Mouse (Mus musculus) intestine, postnatal 0 days (tissue): ENCODE measurements around the gene Smarcd1. TPM values are rescaled to one million over a fixed set of nuclear protein-coding genes. Genes with fewer than 3 reads are reported as not detected.

Source experiments
- ATAC-seq: fragments of 200-750 bp; cut with Nextera tagmentation; 2 replicates; pipeline ENCODE4 v1.8.0; 2017; ENCODE audit warnings: mild to moderate bottlenecking, moderate TSS enrichment, moderate library complexity
- H3K27ac ChIP-seq: fragments of 300-500 bp; sonication (generic); 2 replicates; pipeline ENCODE4 v1.5.1; 2014; ENCODE audit warnings: mild to moderate bottlenecking, low read depth, low read length, moderate library complexity
- H3K27me3 ChIP-seq: fragments of 300-500 bp; sonication (generic); replicated peaks from 2 replicates; pipeline ENCODE4 v1.6.1; 2014; ENCODE audit warnings: low read length, mixed read lengths; ENCODE audit not compliant: control insufficient read depth, insufficient read depth
- H3K36me3 ChIP-seq: fragments of 300-500 bp; sonication (generic); 2 replicates; pipeline ENCODE4 v1.6.1; 2014; ENCODE audit warnings: mild to moderate bottlenecking, moderate library complexity; ENCODE audit not compliant: control insufficient read depth, insufficient read depth
- H3K4me1 ChIP-seq: fragments of 300-500 bp; sonication (generic); replicated peaks from 2 replicates; pipeline ENCODE4 v1.6.1; 2014; ENCODE audit warnings: antibody characterized with exemption, low read length, mixed read lengths; ENCODE audit not compliant: control insufficient read depth, insufficient read depth
- H3K4me2 ChIP-seq: fragments of 300-500 bp; sonication (generic); replicated peaks from 2 replicates; pipeline ENCODE4 v1.6.1; 2014; ENCODE audit warnings: low read depth, mild to moderate bottlenecking, moderate library complexity
- H3K4me3 ChIP-seq: fragments of 300-500 bp; sonication (generic); 2 replicates; pipeline ENCODE4 v1.5.1; 2014; ENCODE audit warnings: low read depth, low read length
- H3K9ac ChIP-seq: fragments of 300-500 bp; sonication (generic); 2 replicates; pipeline ENCODE4 v1.6.1; 2014; ENCODE audit warnings: mild to moderate bottlenecking, low read depth, low read length
- H3K9me3 ChIP-seq: fragments of 300-500 bp; sonication (generic); 2 replicates; pipeline ENCODE4 v1.6.1; 2016; ENCODE audit warnings: mixed run types; ENCODE audit not compliant: control insufficient read depth
- CTCF ChIP-seq: sonication (generic); IDR thresholded peaks from 2 replicates; pipeline ENCODE4 v1.5.1; 2016; ENCODE audit warnings: low read depth, mild to moderate bottlenecking, control low read depth, antibody characterized with exemption, moderate library complexity
- WGBS: fragments of 180-500 bp; shearing (Covaris S2); extraction: QIAGEN DNeasy Blood & Tissue Kit; methylation state at CpG from one replicate; pipeline ENCODE4 v1.1.7; 2014; 5-methylcytosine and 5-hydroxymethylcytosine counted together
- polyA plus RNA-seq: library from polyadenylated mRNA; unstranded; fragments of >200 nt; fragmentation: Nextera tagmentation; extraction: Ambion mirVana; gene quantifications from 2 replicates; pipeline ENCODE4 v1.2.1, GENCODE M21; 2015

Smarcd1 gene
- polyA plus RNA-seq, 1 experiment from 2014 or later, result 13.2 TPM

DNA sequence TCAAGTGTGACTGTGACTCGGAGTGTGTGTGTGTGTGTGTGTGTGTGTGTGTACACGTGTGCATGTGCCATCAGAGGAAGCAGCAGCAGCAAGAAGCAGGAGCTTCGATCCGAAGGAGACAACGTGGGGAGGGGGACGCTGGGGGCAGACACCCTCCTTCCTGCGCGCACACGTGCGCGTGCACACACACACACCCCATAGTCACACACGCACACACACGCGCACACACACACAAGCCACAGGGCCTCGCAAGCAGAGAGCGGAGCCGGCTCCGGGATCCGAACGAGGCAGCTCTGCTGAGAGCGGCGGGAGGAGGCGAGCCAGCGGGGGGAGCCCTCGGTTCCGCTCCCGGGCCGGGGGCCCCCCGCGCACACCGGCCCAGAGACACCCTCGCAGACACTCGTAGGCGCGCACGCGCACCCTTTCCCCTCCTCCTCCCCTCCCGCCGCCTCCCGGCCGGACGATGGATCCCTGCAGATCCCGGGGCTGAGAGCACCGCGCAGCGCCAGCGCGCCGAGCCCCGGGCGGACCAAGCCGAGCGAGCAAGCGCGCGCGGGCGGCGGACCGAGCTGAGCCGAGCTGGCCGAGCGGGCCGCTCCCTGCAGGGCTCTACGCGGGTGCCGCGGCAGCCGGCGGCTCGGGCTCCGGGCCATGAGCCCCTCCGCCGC lies 31.6 kb upstream of the Smarcd1 start, which contains the start of gene Asic1:
Asic1 (plus strand) TSS at position 215 of the 668 bp plus-strand sequence.
- peak; percentile 29 for TF ChIP-seq CTCF
- Histone ChIP-seq H3K9me3 (no peaks in the 10 kb centered on the region), H3K27me3 (peaks cover 56% of the 10 kb centered on the region), H3K27ac (no peak within 1 kb of the TSS), H3K4me2 (peak within 1 kb of the TSS; percentile 93), H3K36me3 (no peaks in the 10 kb centered on the region), H3K4me1 (no peaks in the 10 kb centered on the region), H3K4me3 (peak within 1 kb of the TSS; percentile 51), H3K9ac (0 out of 2 replicates have a peak within 1 kb of the TSS, but pooled peaks have one; percentile 7)
- ATAC-seq, result peak; percentile 57; the same call in 1 of the 2 replicates
- WGBS, result under 1% methylated on average over 52 of the region's 74 CpGs

DNA sequence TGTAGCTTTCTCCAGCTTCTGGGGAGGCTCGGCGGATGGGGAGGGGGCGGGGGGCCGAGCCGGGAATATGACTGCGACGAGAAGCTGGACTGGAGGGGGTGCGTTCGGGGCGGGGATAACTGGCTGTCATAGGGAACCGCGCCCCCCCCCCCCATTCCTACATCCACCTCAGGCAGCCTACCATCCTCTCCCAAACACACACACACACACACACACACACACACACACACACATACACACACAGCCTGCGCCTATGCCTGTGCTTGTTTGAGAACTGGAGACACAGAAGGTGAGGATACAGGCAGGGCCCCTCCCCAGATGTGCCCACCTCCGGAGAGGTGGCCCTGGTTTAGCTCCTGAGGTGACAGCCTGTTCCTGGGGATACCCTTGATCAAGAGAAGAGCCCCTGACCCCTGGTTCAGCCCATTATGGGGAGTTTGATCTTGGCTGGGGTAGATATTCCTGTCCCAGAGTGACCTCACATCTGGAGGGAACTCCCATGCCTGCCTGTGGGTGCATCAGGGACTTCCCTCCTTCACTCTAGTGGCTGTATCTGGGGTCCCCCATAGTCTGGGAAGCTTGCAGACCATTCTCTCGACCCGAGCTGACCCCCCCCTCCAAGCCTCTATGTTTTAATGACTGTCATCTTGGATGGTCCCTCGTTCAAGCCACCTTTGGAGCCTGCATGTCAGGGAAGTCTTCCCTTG lies 30.8 kb upstream of the Smarcd1 start:
- TF ChIP-seq CTCF, result no peak
- 0 out of 2 replicates have a peak overlapping the region, but pooled peaks have one; percentile 7 for H3K9ac ChIP-seq
- H3K4me1 ChIP-seq, result no peaks in the 10 kb centered on the region
- H3K9me3 ChIP-seq, result no peaks in the 10 kb centered on the region
- WGBS, result 10% methylated on average over 15 of the region's 17 CpGs
- H3K27ac ChIP-seq, result no peak overlapping the region
- peak overlapping the region; percentile 51 for H3K4me3 ChIP-seq
- H3K36me3 ChIP-seq, result no peaks in the 10 kb centered on the region
- 0 out of 2 replicates have a peak, but pooled peaks have one; percentile 5 for ATAC-seq
- H3K27me3 ChIP-seq, result peaks cover 50% of the 10 kb centered on the region
- H3K4me2 ChIP-seq, result peak overlapping the region; percentile 93

DNA sequence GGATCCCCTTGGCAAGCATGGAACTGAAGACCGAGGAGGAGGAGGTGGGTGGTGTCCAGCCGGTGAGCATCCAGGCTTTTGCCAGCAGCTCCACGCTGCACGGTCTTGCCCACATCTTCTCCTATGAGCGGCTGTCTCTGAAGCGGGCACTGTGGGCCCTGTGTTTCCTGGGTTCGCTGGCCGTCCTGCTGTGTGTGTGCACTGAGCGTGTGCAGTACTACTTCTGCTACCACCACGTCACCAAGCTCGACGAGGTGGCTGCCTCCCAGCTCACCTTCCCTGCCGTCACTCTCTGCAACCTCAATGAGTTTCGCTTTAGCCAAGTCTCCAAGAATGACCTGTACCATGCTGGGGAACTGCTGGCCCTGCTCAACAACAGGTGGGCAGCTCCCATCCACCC lies 30.1 kb upstream of the Smarcd1 start:
- Histone ChIP-seq H3K27ac (no peak overlapping the region), H3K36me3 (no peaks in the 10 kb centered on the region), H3K4me3 (no peak overlapping the region), H3K4me1 (no peaks in the 10 kb centered on the region), H3K27me3 (peaks cover 46% of the 10 kb centered on the region), H3K9me3 (no peaks in the 10 kb centered on the region), H3K4me2 (no peak overlapping the region), H3K9ac (no peak overlapping the region)
- WGBS, result 74% methylated on average over 14 of the region's 14 CpGs
- no peak for TF ChIP-seq CTCF
- no peak for ATAC-seq

DNA sequence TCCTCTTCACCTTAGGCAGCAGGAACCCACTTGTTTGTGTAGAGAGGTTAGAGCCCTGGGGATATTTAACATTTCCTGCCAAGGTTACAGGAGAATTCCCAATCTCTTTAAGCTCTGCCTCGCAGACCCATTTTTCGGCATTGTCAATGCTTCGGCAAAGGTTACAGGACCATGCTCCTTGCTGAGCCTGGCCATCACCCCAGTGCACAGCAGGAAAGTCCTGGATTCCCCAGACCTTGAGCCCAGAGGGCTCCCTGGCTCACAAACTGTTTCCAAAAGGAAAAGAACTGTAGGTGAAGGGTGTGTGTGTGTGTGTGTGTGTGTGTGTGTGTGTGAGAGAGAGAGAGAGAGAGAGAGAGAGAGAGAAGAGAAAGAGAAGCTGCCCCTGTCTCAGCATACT lies 27.1 kb upstream of the Smarcd1 start:
- Histone ChIP-seq H3K4me1 (0 out of 2 replicates have a peak, but pooled peaks cover 4% of the 10 kb centered on the region), H3K4me3 (no peak overlapping the region), H3K9me3 (no peaks in the 10 kb centered on the region), H3K36me3 (no peaks in the 10 kb centered on the region), H3K27me3 (peaks cover 34% of the 10 kb centered on the region), H3K4me2 (no peak overlapping the region), H3K9ac (no peak overlapping the region), H3K27ac (no peak overlapping the region)
- 87% methylated on average over 3 of the region's 3 CpGs for WGBS
- no peak for TF ChIP-seq CTCF
- ATAC-seq, result no peak

DNA sequence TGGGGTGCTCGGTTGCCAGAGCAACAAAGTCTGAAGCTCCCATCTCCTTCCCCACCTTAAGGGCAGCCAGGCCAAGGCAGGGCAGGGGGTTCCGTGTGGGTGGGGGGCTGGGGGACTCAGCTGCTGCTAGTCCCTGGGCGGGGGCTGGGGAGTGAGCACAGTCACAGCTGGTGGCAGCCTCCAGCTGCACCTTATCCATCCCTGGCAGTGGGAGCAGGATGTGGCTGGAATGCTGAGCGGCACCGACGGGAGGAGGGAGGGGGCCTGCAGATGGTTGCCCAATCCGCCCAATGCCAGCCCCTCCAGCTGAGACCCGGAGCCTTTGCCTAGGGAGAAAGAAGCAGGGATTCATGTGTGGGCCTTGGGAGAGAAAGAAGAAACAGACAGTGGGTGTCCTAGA lies 24.8 kb upstream of the Smarcd1 start:
- TF ChIP-seq CTCF, result no peak
- 0 out of 2 replicates have a peak, but pooled peaks cover 4% of the 10 kb centered on the region for H3K4me1 ChIP-seq
- H3K9me3 ChIP-seq, result no peaks in the 10 kb centered on the region
- no peak overlapping the region for H3K4me3 ChIP-seq
- no peak overlapping the region for H3K9ac ChIP-seq
- no peaks in the 10 kb centered on the region for H3K36me3 ChIP-seq
- WGBS, result 62% methylated on average over 8 of the region's 8 CpGs
- no peak overlapping the region for H3K27ac ChIP-seq
- ATAC-seq, result no peak
- no peak overlapping the region for H3K4me2 ChIP-seq
- peaks cover 12% of the 10 kb centered on the region for H3K27me3 ChIP-seq

DNA sequence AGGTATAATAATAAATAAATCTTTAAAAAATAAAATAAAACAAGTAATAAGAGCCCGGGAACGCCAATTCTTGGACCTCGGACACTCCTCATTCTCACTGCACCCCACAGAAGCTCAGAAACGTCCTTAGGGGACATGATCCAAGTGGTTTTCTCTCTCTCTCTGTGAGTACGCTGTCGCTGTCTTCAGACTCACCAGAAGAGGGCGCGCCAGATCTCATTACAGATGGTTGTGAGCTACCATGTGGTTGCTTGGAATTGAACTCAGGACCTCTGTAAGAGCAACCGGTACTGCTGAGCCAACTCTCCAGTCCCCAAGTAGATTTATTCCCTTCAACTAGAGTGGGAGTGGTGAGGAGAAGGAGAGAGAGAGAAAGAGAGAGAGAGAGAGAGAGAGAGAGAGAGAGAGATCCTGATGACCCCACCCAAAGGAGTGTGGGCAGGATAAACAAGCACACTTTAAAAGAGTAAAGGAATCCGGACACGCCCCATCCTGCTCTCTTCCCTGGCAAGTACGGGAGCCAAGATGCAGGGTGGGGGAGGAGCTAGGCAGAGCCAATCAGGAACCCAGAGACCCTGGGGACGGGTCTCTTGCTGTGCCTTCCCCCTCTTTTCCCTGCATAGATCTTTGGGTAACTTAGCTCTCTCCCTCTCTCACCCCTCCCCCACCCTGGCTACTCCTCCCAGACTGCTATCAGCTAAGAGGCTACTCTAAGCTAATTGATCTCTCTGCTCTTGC lies 23.7 kb upstream of the Smarcd1 start:
- H3K4me2 ChIP-seq, result no peak overlapping the region
- 0 out of 2 replicates have a peak, but pooled peaks cover 4% of the 10 kb centered on the region for H3K4me1 ChIP-seq
- peak; percentile 62 for TF ChIP-seq CTCF
- no peak overlapping the region for H3K4me3 ChIP-seq
- WGBS, result 16% methylated on average over 13 of the region's 13 CpGs
- no peak for ATAC-seq
- no peak overlapping the region for H3K27ac ChIP-seq
- no peak overlapping the region for H3K9ac ChIP-seq
- no peaks in the 10 kb centered on the region for H3K9me3 ChIP-seq
- H3K36me3 ChIP-seq, result no peaks in the 10 kb centered on the region
- 0 out of 2 replicates have a peak, but pooled peaks cover 3% of the 10 kb centered on the region for H3K27me3 ChIP-seq
